In the genomic region with DNA sequence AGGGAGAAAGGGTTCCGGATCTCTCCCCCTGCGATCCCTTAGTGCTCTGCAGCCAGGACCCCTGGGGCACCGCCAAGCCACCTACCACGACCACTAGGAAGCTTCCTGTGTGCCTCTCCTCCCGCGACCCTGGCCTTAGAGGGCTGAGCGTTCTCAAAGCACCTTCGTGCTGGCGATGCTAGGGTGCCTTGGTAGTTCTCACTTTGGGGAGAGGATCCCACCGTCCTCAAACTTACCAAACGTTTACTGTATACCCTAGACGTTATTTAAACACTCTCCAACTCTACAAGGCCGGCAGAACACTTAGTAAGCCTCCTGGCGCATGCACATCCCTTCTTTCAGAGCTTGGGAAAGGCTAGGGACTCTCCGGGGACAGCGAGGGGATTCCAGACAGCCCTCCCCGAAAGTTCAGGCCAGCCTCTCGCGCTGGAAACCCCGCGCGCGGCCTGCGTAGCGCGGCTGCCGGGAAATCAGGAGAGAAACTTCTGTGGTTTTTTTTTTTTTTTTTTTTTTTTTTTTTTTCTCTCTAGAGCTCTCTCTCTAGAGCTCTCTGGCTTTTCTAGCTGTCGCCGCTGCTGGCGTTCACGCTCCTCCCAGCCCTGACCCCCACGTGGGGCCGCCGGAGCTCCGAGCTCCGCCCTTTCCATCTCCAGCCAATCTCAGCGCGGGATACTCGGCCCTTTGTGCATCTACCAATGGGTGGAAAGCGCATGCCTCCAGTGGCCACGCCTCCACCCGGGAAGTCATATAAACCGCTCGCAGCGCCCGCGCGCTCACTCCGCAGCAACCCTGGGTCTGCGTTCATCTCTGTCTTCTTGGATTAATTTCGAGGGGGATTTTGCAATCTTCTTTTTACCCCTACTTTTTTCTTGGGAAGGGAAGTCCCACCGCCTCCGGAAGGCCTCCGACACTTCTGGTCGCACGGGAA, we compare ENCODE assay signal across 8 mouse cellular contexts. TPM values are rescaled to one million over a fixed set of nuclear protein-coding genes. Genes with fewer than 3 reads are reported as not detected.
DNase-seq lines count a peak whose midpoint lies in the region; ATAC-seq and TF ChIP-seq lines count a peak whose summit lies in the region.

A gene (plus strand): TSS at position 775 of the 928 bp plus-strand sequence.

- peak; percentile 96 for DNase-seq in ES-E14 (ENCODE audit: low read depth, low spot score)
- DNase-seq in cerebellum, adult 11 months: peak; percentile 98
- peak; percentile 99 for DNase-seq in heart, postnatal 4 days
- peak; percentile 98 for DNase-seq in layer of hippocampus, adult 8-10 months (ENCODE audit: low spot score in 2 of 2)
- peak; percentile 99 for DNase-seq in ovary, adult 18-20 months (ENCODE audit: low spot score)
- DNase-seq in thymus, postnatal 0 days (ENCODE audit: low spot score): peak; percentile 99

- ATAC-seq in forebrain, embryonic 15.5 days (replicated peaks): peak; percentile 92
- peak; percentile 89 for ATAC-seq in lung, embryonic 15.5 days (ENCODE audit: borderline replicate concordance, extremely low read depth, low FRiP score, low TSS enrichment)

- H3K4me1 ChIP-seq in ES-E14 (ENCODE audit: control insufficient read depth in 2 of 2, insufficient read depth in 2 of 2, low read length in 2 of 2, poor library complexity in 1 of 2): peaks cover 5 to 46% of the 10 kb centered on the region in 2 experiments; a peak in 3 of 4 replicates
- H3K4me1 ChIP-seq in forebrain, embryonic 15.5 days: peaks cover 51% of the 10 kb centered on the region
- H3K4me1 ChIP-seq in lung, embryonic 15.5 days: peaks cover 44% of the 10 kb centered on the region

- peak within 1 kb of the TSS; percentile 84 to 85 for H3K4me3 ChIP-seq in ES-E14 (ENCODE audit: insufficient read depth in 1 of 2, low read depth in 1 of 2, low read length in 2 of 2, poor library complexity in 1 of 2, severe bottlenecking in 1 of 2)
- H3K4me3 ChIP-seq in forebrain, embryonic 15.5 days: peak within 1 kb of the TSS; percentile 56
- peak within 1 kb of the TSS; percentile 59 for H3K4me3 ChIP-seq in lung, embryonic 15.5 days

- WGBS in forebrain, embryonic 15.5 days: under 1% methylated on average over 56 of the region's 56 CpGs
- WGBS in lung, embryonic 15.5 days: under 1% methylated on average over 56 of the region's 56 CpGs

- peak within 1 kb of the TSS; percentile 99 for H3K4me2 ChIP-seq in forebrain, embryonic 15.5 days (replicated peaks)
- H3K4me2 ChIP-seq in lung, embryonic 15.5 days: peak within 1 kb of the TSS; percentile 95

- H3K27me3 ChIP-seq in forebrain, embryonic 15.5 days: peaks cover 44% of the 10 kb centered on the region
- H3K27me3 ChIP-seq in lung, embryonic 15.5 days: peaks cover 28% of the 10 kb centered on the region

- peak within 1 kb of the TSS; percentile 74 for H3K9ac ChIP-seq in ES-E14 (ENCODE audit: insufficient read depth, low read depth, low read length, poor library complexity, severe bottlenecking)
- H3K9ac ChIP-seq in forebrain, embryonic 15.5 days (replicated peaks): peak within 1 kb of the TSS; percentile 80
- H3K9ac ChIP-seq in lung, embryonic 15.5 days: peak within 1 kb of the TSS; percentile 65

- in situ Hi-C loops in ES-E14 (cut with MboI; ENCODE audit: low sequenced_read_pairs in 2 of 2, unreplicated experiment in 2 of 2): loop anchor here (5.0 to 10.0 kb wide), 2 partner anchors 55 to 63 kb away; no protein-coding TSS in a partner anchor

- H3K27ac ChIP-seq in ES-E14 (ENCODE audit: insufficient read depth, low read depth, low read length, poor library complexity, severe bottlenecking): no peak within 1 kb of the TSS
- H3K27ac ChIP-seq in forebrain, embryonic 15.5 days (replicated peaks): peak within 1 kb of the TSS; percentile 71
- peak within 1 kb of the TSS; percentile 95 for H3K27ac ChIP-seq in lung, embryonic 15.5 days

- H3K9me3 ChIP-seq in ES-E14 (ENCODE audit: control insufficient read depth, insufficient read depth, low read depth, low read length): no peaks in the 10 kb centered on the region
- H3K9me3 ChIP-seq in forebrain, embryonic 15.5 days: no peaks in the 10 kb centered on the region
- H3K9me3 ChIP-seq in lung, embryonic 15.5 days: no peaks in the 10 kb centered on the region

- peaks cover 10% of the 10 kb centered on the region; the same call in 1 of the 2 replicates for H3K36me3 ChIP-seq in ES-E14 (ENCODE audit: control insufficient read depth, insufficient read depth, low read length, poor library complexity, severe bottlenecking)
- no peaks in the 10 kb centered on the region for H3K36me3 ChIP-seq in forebrain, embryonic 15.5 days
- no peaks in the 10 kb centered on the region for H3K36me3 ChIP-seq in lung, embryonic 15.5 days

TF ChIP-seq in ES-E14, 5 proteins besides CTCF, POLR2A, EP300 and RAD21:
- no peak for TF ChIP-seq ZC3H11A (IDR thresholded peaks at IDR 0.05; ENCODE audit: borderline replicate concordance, low read depth, low read length)
- TF ChIP-seq ZNF384 (IDR thresholded peaks at IDR 0.05; ENCODE audit: low read depth, low read length): peak; percentile 98
- TF ChIP-seq CHD2 (IDR thresholded peaks at IDR 0.05; ENCODE audit: low read depth, low read length): no peak
- no peak for TF ChIP-seq MAFK (IDR thresholded peaks at IDR 0.05; ENCODE audit: insufficient read depth, low read depth, low read length)
- peak; percentile 32; the same call in 1 of the 2 replicates for TF ChIP-seq HCFC1 (IDR thresholded peaks at IDR 0.05; ENCODE audit: borderline replicate concordance, insufficient read depth, low read length)

RNA-seq across cellular contexts. Expression of the gene that starts here (rescaled TPM):
- 26.4 and 36.0 TPM in 2 replicates for total RNA-seq in ES-E14 (2012; rRNA removed)
- polyA plus RNA-seq in forebrain, embryonic 15.5 days (2015; fragmentation: Nextera tagmentation; extraction: Ambion mirVana): 5.5 and 5.9 TPM in 2 replicates
- 1 to 10 TPM; 6.4 to 9.5 TPM for total RNA-seq in heart, postnatal 4 days (2021)
- 10 to 100 TPM; 17.4 to 22.9 (median 20.2) TPM for total RNA-seq in layer of hippocampus, adult 8-10 months (2022)
- polyA plus RNA-seq in lung, embryonic 15.5 days (2015; fragmentation: Nextera tagmentation; extraction: Ambion mirVana): 42.7 and 42.9 TPM in 2 replicates
- polyA plus RNA-seq in thymus, postnatal 0 days (2015; fragmentation: Nextera tagmentation; extraction: Ambion mirVana): 19.0 and 21.7 TPM in 2 replicates
